Mouse (Mus musculus): ENCODE data around the gene Scamp3. TPM values are rescaled to one million over a fixed set of nuclear protein-coding genes. Genes with fewer than 3 reads are reported as not detected.

Scamp3 gene
- total and polyA plus RNA-seq, 3 experiments = 101 to 287 TPM; not detected in 1

GRCm38 (mm10) chr3:89136365-89136764 lies 40.9 kb upstream of the Scamp3 start:
- Histone ChIP-seq H3K9me3 (replicated peaks; ENCODE audit: insufficient read depth, low read length) (no peaks in the 10 kb centered on the region), H3K36me3 (ENCODE audit: control insufficient read depth in 1 of 2, insufficient read depth in 2 of 2, low read length in 2 of 2) (peaks cover 2 to 49% of the 10 kb centered on the region in 2 experiments; a peak in 3 of 4 replicates), H3K79me2 (ENCODE audit: control insufficient read depth, insufficient read depth, low read length, poor library complexity) (peaks cover 16% of the 10 kb centered on the region), H3K27ac (ENCODE audit: control insufficient read depth, low read depth, low read length) (peak overlapping the region; percentile 97), H3K4me3 (ENCODE audit: control insufficient read depth in 1 of 2, insufficient read depth in 1 of 2, low read depth in 2 of 2, low read length in 2 of 2) (peak overlapping the region; percentile 77 to 81), H3K27me3 (ENCODE audit: control insufficient read depth in 1 of 2, insufficient read depth in 2 of 2, low read length in 2 of 2) (no peaks in the 10 kb centered on the region), H3K9ac (ENCODE audit: control insufficient read depth, low read depth, low read length, poor library complexity, severe bottlenecking) (peak overlapping the region; percentile 81), H3K4me1 (ENCODE audit: control insufficient read depth in 1 of 2, insufficient read depth in 2 of 2, low read length in 2 of 2) (peaks cover 27 to 53% of the 10 kb centered on the region in 2 experiments)
- peak; percentile 82 for DNase-seq (ENCODE audit: low read depth, low spot score)
- TF ChIP-seq MXI1 (IDR thresholded peaks at IDR 0.05; ENCODE audit: low read depth, low read length) = 0 out of 2 replicates have a peak, but pooled peaks have one; percentile 14
- no peak; the same call in 1 of the 2 replicates for TF ChIP-seq POLR2AphosphoS5 (IDR thresholded peaks at IDR 0.05; ENCODE audit: borderline replicate concordance, low read depth, low read length)
- peak; percentile 19 for TF ChIP-seq ZC3H11A (IDR thresholded peaks at IDR 0.05; ENCODE audit: low read depth, low read length)
- no peak for TF ChIP-seq NRF1 (IDR thresholded peaks at IDR 0.05; ENCODE audit: insufficient read depth, low read depth, low read length, poor library complexity, severe bottlenecking)
- peak; percentile 75; the same call in 1 of the 2 replicates for TF ChIP-seq MAZ (IDR thresholded peaks at IDR 0.05; ENCODE audit: low read depth, low read length)
- TF ChIP-seq RAD21 (IDR thresholded peaks at IDR 0.05; ENCODE audit: low read depth, low read length) = peak; percentile 34
- TF ChIP-seq SMC3 (IDR thresholded peaks at IDR 0.05; ENCODE audit: low read depth, low read length) = peak; percentile 60
- TF ChIP-seq KAT2A (conservative IDR thresholded peaks at IDR 0.05; ENCODE audit: low read depth, low read length) = no peak
- TF ChIP-seq HCFC1 (IDR thresholded peaks at IDR 0.05; ENCODE audit: low read depth, low read length) = peak; percentile 43
- no peak for TF ChIP-seq CHD1 (IDR thresholded peaks at IDR 0.05; ENCODE audit: low read depth, low read length)
- no peak; the same call in none of the 2 replicates for TF ChIP-seq SIN3A (IDR thresholded peaks at IDR 0.05; ENCODE audit: low read length)
- peak; percentile 36; the same call in 1 of the 2 replicates for TF ChIP-seq RCOR1 (IDR thresholded peaks at IDR 0.05; ENCODE audit: low read depth, low read length)
- TF ChIP-seq USF2 (IDR thresholded peaks at IDR 0.05; ENCODE audit: borderline replicate concordance in 1 of 2, insufficient read depth in 1 of 2, low read depth in 1 of 2, low read length in 2 of 2) = no peak
- TF ChIP-seq E2F4 (IDR thresholded peaks at IDR 0.05; ENCODE audit: borderline replicate concordance, low read depth, low read length) = no peak
- TF ChIP-seq MYB (IDR thresholded peaks at IDR 0.05; ENCODE audit: low read depth, low read length) = no peak
- TF ChIP-seq MYC (IDR thresholded peaks at IDR 0.05; ENCODE audit: low read depth, low read length) = no peak
- no peak for TF ChIP-seq ZKSCAN1 (IDR thresholded peaks at IDR 0.05; ENCODE audit: low read depth, low read length)
- no peak for TF ChIP-seq ETS1 (IDR thresholded peaks at IDR 0.05; ENCODE audit: low read depth, low read length)
- TF ChIP-seq POLR2AphosphoS2 (IDR thresholded peaks at IDR 0.05; ENCODE audit: low read length) = no peak; the same call in 1 of the 2 replicates
- TF ChIP-seq TBP (IDR thresholded peaks at IDR 0.05; ENCODE audit: low read depth, low read length) = no peak
- no peak for TF ChIP-seq USF1 (IDR thresholded peaks at IDR 0.05; ENCODE audit: low read depth, low read length)
- TF ChIP-seq ZMIZ1 (IDR thresholded peaks at IDR 0.05; ENCODE audit: low read depth, low read length) = no peak
- TF ChIP-seq MAX (IDR thresholded peaks at IDR 0.05; ENCODE audit: low read length) = peak; percentile 5; the same call in 1 of the 2 replicates
- TF ChIP-seq CTCF (IDR thresholded peaks at IDR 0.05 in 2 of 3, conservative IDR thresholded peaks at IDR 0.05 in 1 of 3; ENCODE audit: control insufficient read depth in 1 of 3, insufficient read depth in 1 of 3, low read depth in 2 of 3, low read length in 3 of 3, poor library complexity in 1 of 3, severe bottlenecking in 1 of 3) = peak; percentile 59 to 69 (median 65)
- no peak for TF ChIP-seq ELF1 (IDR thresholded peaks at IDR 0.05; ENCODE audit: low read depth, low read length)
- no peak for TF ChIP-seq ZNF384 (IDR thresholded peaks at IDR 0.05; ENCODE audit: low read depth, low read length)
- no peak for TF ChIP-seq MAFK (IDR thresholded peaks at IDR 0.05; ENCODE audit: borderline replicate concordance, low read depth, low read length)
- TF ChIP-seq CHD2 (IDR thresholded peaks at IDR 0.05; ENCODE audit: low read length) = no peak
- TF ChIP-seq GATA1 (IDR thresholded peaks at IDR 0.05; ENCODE audit: low read depth, low read length) = no peak
- 0 out of 2 replicates have a peak, but pooled peaks have one; percentile 39 for TF ChIP-seq GABPA (IDR thresholded peaks at IDR 0.05; ENCODE audit: low read depth, low read length)
- peak; percentile 71; the same call in 1 of the 2 replicates for TF ChIP-seq UBTF (IDR thresholded peaks at IDR 0.05; ENCODE audit: borderline replicate concordance, insufficient read depth, low read depth, low read length)
- TF ChIP-seq TAL1 (IDR thresholded peaks at IDR 0.05; ENCODE audit: low read length) = no peak
- peak in 1 of 2 experiments; percentile 32; a peak in 2 of 4 replicates for TF ChIP-seq POLR2A (IDR thresholded peaks at IDR 0.05; ENCODE audit: control insufficient read depth in 1 of 2, insufficient read depth in 1 of 2, low read depth in 1 of 2, low read length in 2 of 2, poor library complexity in 1 of 2)
- TF ChIP-seq TCF12 (IDR thresholded peaks at IDR 0.05; ENCODE audit: low read depth, low read length) = 0 out of 2 replicates have a peak, but pooled peaks have one; percentile 11
- no peak for TF ChIP-seq BHLHE40 (IDR thresholded peaks at IDR 0.05; ENCODE audit: borderline replicate concordance, low read depth, low read length)
- TF ChIP-seq JUND (IDR thresholded peaks at IDR 0.05; ENCODE audit: low read depth, low read length) = no peak
- TF ChIP-seq NELFE (IDR thresholded peaks at IDR 0.05; ENCODE audit: low read depth, low read length) = no peak; the same call in 1 of the 2 replicates
